Mouse (Mus musculus): ENCODE results near the gene Trpm4. TPM values are rescaled to one million over a fixed set of nuclear protein-coding genes. Genes with fewer than 3 reads are reported as not detected.

The Trpm4 gene
- polyA plus RNA-seq (2015; fragmentation: Nextera tagmentation; extraction: Ambion mirVana): 15.3 and 15.4 TPM in 2 replicates

DNA sequence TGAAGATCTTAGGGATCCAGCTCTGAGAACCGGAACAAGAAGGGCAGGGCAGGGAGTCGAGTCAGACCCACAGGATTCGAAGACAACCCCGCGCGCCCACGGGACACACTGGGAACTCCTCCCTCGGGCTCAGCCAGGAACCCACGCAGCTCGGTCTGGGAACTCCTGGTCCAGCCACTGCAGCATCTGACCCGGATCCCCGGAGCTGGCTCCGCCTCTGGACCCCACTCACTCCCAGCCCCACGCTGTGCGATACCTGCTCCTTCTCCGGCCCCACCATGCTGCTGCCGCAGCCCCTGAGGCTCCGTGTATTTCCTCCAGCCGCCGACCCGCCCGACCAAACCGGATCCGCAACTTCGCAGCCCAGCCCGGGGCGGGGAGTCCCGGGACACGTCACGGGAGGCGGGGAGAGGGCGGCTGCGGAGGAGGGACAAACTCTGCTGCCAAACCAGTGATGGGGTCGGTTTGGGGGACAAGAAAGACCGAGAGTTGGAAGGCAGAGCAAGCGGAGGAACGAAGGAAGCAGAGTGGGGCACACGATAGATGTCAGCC is at the start of gene Trpm4:
Gene Trpm4 (minus strand): TSS at position 350 of the 552 bp plus-strand sequence.

DNA sequence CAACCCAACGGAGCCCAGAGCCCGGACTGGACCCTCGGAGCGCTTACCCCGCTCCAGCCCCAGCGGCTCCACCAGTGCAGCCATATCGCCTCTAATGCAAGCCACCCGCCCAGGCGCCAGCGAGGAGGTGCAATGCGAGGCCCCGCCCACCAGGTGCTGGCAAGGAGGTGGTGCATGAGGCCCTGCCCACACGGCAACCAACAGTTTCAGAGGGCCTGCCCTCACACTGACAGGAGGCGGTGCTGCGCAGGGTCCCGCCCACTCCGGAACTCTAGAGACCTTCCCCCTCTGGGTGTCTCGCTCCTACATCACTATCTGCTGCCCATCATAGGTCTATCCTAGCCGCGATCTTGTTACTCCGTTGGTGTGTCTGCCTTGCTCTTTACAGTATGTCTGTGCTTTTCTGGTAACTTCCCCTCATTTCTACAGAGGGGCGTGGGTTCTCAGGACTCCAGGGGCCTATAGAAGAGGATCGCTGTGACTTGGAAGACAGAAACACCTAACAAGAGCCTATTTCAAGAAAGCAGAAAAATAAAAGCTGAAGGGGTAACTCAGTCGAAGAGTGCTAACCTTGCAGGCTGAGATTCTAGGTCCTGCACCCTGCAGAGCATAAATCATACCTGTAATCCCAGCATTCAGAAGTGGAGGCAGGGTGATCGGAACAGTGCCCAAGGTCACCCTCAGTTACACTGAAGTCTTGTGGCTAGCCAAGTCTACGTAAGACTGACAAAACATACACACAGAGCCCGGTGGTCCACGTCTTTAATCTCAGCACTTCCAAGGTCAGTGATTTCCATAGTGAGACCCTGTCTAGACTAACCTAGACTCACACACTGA is 37.1 kb upstream of the Trpm4 start, which contains the start of gene Lin7b:
Gene Lin7b (minus strand): TSS at position 109 of the 837 bp plus-strand sequence.

DNA sequence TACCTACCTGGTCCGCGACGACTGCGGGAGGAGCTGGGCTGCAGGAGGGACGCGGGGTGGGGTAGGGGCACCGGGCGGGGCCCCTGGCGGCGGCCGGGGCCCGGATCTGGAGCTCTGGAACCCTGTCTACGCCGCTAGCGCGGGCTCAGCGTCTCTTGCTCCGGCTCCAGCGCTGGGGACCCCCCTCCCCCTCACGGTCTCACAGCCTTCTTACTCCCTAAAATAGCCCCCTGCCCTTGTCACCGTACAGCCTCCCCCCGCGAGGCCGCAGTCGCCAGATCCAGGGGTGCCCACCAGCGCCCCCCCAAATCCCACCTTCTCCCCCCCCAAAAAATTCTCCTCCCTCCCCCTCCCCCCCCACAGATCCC is 33.1 kb upstream of the Trpm4 start, which contains the start of gene Ppfia3:
Gene Ppfia3 (minus strand): TSS at position 368 of the 368 bp plus-strand sequence.

DNA sequence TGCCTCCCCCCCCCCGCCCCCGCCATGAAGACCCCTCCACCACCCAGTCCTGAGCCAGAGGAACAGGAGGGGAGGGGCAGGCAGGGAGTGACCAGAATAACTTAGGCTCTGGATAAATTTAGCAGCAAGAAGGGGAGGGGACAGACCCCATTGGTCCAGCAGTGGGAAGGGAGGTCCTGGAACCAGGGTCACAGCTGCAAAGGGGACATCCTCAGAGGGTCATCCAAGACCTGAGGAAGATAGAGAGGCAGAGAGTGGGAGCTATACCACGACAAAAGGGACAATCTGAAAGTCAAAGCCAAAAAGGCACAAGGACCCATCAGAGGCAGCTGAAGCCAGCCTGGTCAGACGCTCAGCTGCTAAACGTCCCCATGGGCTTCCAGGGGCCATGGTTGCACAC is 1.5 kb upstream of the Trpm4 start, which contains the start of gene Hrc:
Gene Hrc (plus strand): TSS at position 235 of the 400 bp plus-strand sequence.

DNA sequence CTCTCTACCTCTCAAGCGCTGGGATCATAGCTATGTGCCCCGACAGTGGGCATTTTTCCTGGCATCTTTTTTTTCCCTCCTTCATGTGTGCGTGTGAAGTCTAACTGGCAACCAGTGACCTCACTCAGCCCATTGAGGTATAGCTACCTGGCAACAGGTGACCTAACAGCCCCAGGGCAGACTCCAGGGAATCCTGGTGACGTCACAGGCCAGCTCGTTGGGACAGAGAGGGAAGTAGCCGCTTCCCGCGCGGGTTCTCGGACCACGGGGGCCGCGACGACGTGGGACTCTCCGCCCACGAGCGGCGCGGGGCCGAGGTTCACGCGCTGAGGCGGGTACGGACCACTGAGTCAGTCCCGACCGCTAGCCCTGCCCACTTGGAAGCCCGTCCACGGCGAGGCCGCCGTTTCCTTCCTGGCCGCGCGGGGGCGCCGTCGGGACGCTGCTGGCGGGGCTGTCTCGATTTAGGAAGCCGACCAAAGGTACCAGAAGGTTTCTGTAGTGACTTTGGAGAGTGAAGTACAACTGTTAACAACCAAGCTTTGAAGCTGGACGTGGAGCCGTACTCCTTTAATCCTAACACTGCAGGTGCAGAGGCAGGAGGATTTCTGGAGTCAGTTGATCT is 56.3 kb downstream of the Trpm4 start, which contains the start of gene Slc6a21:
Gene Slc6a21 (plus strand): TSS at position 378 of the 625 bp plus-strand sequence.

Other genes with a start within 250 kb of the Trpm4 start
- 177 and 263 TPM in 2 replicates for gene Rcn3, start 241.6 kb downstream of the Trpm4 start, polyA plus RNA-seq (2015; fragmentation: Nextera tagmentation; extraction: Ambion mirVana)
- gene Fcgrt, start 229.9 kb downstream of the Trpm4 start, polyA plus RNA-seq (2015; fragmentation: Nextera tagmentation; extraction: Ambion mirVana): 95.2 and 152 TPM in 2 replicates
- 745 and 781 TPM in 2 replicates for gene Rps11, start 209.3 kb downstream of the Trpm4 start, polyA plus RNA-seq (2015; fragmentation: Nextera tagmentation; extraction: Ambion mirVana)
- 925 and 1,005 TPM in 2 replicates for gene Rpl13a, start 205.0 kb downstream of the Trpm4 start, polyA plus RNA-seq (2015; fragmentation: Nextera tagmentation; extraction: Ambion mirVana)
- 0.52 and 0.86 TPM in 2 replicates for gene Gm45713, start 197.5 kb downstream of the Trpm4 start, polyA plus RNA-seq (2015; fragmentation: Nextera tagmentation; extraction: Ambion mirVana)
- gene Flt3l, start 197.3 kb downstream of the Trpm4 start, polyA plus RNA-seq (2015; fragmentation: Nextera tagmentation; extraction: Ambion mirVana): 1.0 and 2.3 TPM in 2 replicates
- gene Pih1d1, start 179.5 kb downstream of the Trpm4 start, polyA plus RNA-seq (2015; fragmentation: Nextera tagmentation; extraction: Ambion mirVana): 50.8 and 52.5 TPM in 2 replicates
- gene Aldh16a1, start 179.2 kb downstream of the Trpm4 start, polyA plus RNA-seq (2015; fragmentation: Nextera tagmentation; extraction: Ambion mirVana): 18.4 and 21.6 TPM in 2 replicates
- 0.22 and 0.46 TPM in 2 replicates for gene Slc17a7, start 169.8 kb downstream of the Trpm4 start, polyA plus RNA-seq (2015; fragmentation: Nextera tagmentation; extraction: Ambion mirVana)
- gene Gfy, start 154.2 kb downstream of the Trpm4 start, polyA plus RNA-seq (2015; fragmentation: Nextera tagmentation; extraction: Ambion mirVana): 0.15 TPM in 1 of 2 replicates, not detected in the other
- not detected in 2 replicates for gene Pth2, start 152.8 kb downstream of the Trpm4 start, polyA plus RNA-seq (2015; fragmentation: Nextera tagmentation; extraction: Ambion mirVana)
- gene Ccdc155, start 128.9 kb downstream of the Trpm4 start, polyA plus RNA-seq (2015; fragmentation: Nextera tagmentation; extraction: Ambion mirVana): 1.0 and 2.0 TPM in 2 replicates
- gene Dkkl1, start 121.6 kb downstream of the Trpm4 start, polyA plus RNA-seq (2015; fragmentation: Nextera tagmentation; extraction: Ambion mirVana): 0.23 and 6.5 TPM in 2 replicates
- 28.9 and 29.6 TPM in 2 replicates for gene Tead2, start 118.0 kb downstream of the Trpm4 start, polyA plus RNA-seq (2015; fragmentation: Nextera tagmentation; extraction: Ambion mirVana)
- 3.6 and 5.9 TPM in 2 replicates for gene Cd37, start 94.7 kb downstream of the Trpm4 start, polyA plus RNA-seq (2015; fragmentation: Nextera tagmentation; extraction: Ambion mirVana)
- not detected in 2 replicates for gene Slc6a16, start 92.7 kb downstream of the Trpm4 start, polyA plus RNA-seq (2015; fragmentation: Nextera tagmentation; extraction: Ambion mirVana)
- not detected in 2 replicates for gene Slc6a21, start 56.3 kb downstream of the Trpm4 start, polyA plus RNA-seq (2015; fragmentation: Nextera tagmentation; extraction: Ambion mirVana)
- gene Hrc, start 1.5 kb upstream of the Trpm4 start, polyA plus RNA-seq (2015; fragmentation: Nextera tagmentation; extraction: Ambion mirVana): 94.0 and 120 TPM in 2 replicates
- gene Ppfia3, start 33.2 kb upstream of the Trpm4 start, polyA plus RNA-seq (2015; fragmentation: Nextera tagmentation; extraction: Ambion mirVana): 3.2 and 4.0 TPM in 2 replicates
- 1.5 and 2.0 TPM in 2 replicates for gene Lin7b, start 36.8 kb upstream of the Trpm4 start, polyA plus RNA-seq (2015; fragmentation: Nextera tagmentation; extraction: Ambion mirVana)
- gene Snrnp70, start 62.0 kb upstream of the Trpm4 start, polyA plus RNA-seq (2015; fragmentation: Nextera tagmentation; extraction: Ambion mirVana): 64.7 and 74.9 TPM in 2 replicates
- 3.5 and 4.7 TPM in 2 replicates for gene Kcna7, start 71.9 kb upstream of the Trpm4 start, polyA plus RNA-seq (2015; fragmentation: Nextera tagmentation; extraction: Ambion mirVana)
- gene Ntf5, start 79.9 kb upstream of the Trpm4 start, polyA plus RNA-seq (2015; fragmentation: Nextera tagmentation; extraction: Ambion mirVana): 0.09 and 0.17 TPM in 2 replicates
- not detected in 2 replicates for gene Lhb, start 87.0 kb upstream of the Trpm4 start, polyA plus RNA-seq (2015; fragmentation: Nextera tagmentation; extraction: Ambion mirVana)
- gene Gys1, start 101.1 kb upstream of the Trpm4 start, polyA plus RNA-seq (2015; fragmentation: Nextera tagmentation; extraction: Ambion mirVana): 90.8 and 92.1 TPM in 2 replicates
- 31.4 and 35.8 TPM in 2 replicates for gene Ruvbl2, start 104.3 kb upstream of the Trpm4 start, polyA plus RNA-seq (2015; fragmentation: Nextera tagmentation; extraction: Ambion mirVana)
- 2,280 and 2,838 TPM in 2 replicates for gene Ftl1, start 126.1 kb upstream of the Trpm4 start, polyA plus RNA-seq (2015; fragmentation: Nextera tagmentation; extraction: Ambion mirVana)
- 74.5 and 83.5 TPM in 2 replicates for gene Bax, start 133.1 kb upstream of the Trpm4 start, polyA plus RNA-seq (2015; fragmentation: Nextera tagmentation; extraction: Ambion mirVana)
- 0.06 and 0.12 TPM in 2 replicates for gene Tulp2, start 148.1 kb upstream of the Trpm4 start, polyA plus RNA-seq (2015; fragmentation: Nextera tagmentation; extraction: Ambion mirVana)
- not detected in 2 replicates for gene Gm45808, start 153.0 kb upstream of the Trpm4 start, polyA plus RNA-seq (2015; fragmentation: Nextera tagmentation; extraction: Ambion mirVana)
- 7.1 and 7.2 TPM in 2 replicates for gene Dhdh, start 155.0 kb upstream of the Trpm4 start, polyA plus RNA-seq (2015; fragmentation: Nextera tagmentation; extraction: Ambion mirVana)
- 124 and 146 TPM in 2 replicates for gene Nucb1, start 176.6 kb upstream of the Trpm4 start, polyA plus RNA-seq (2015; fragmentation: Nextera tagmentation; extraction: Ambion mirVana)
- 19.1 and 19.6 TPM in 2 replicates for gene Ppp1r15a, start 192.5 kb upstream of the Trpm4 start, polyA plus RNA-seq (2015; fragmentation: Nextera tagmentation; extraction: Ambion mirVana)
- 5.6 and 8.0 TPM in 2 replicates for gene Plekha4, start 192.6 kb upstream of the Trpm4 start, polyA plus RNA-seq (2015; fragmentation: Nextera tagmentation; extraction: Ambion mirVana)
- 6.1 and 7.2 TPM in 2 replicates for gene Hsd17b14, start 221.1 kb upstream of the Trpm4 start, polyA plus RNA-seq (2015; fragmentation: Nextera tagmentation; extraction: Ambion mirVana)
- 35.4 and 88.9 TPM in 2 replicates for gene Bcat2, start 236.4 kb upstream of the Trpm4 start, polyA plus RNA-seq (2015; fragmentation: Nextera tagmentation; extraction: Ambion mirVana)